Mouse (Mus musculus): ENCODE data around the gene Sgpp2. TPM values are rescaled to one million over a fixed set of nuclear protein-coding genes. Genes with fewer than 3 reads are reported as not detected.

Gene Sgpp2
- polyA plus RNA-seq (2016; fragmentation: Nextera tagmentation; extraction: Ambion mirVana), result 0.59 and 0.78 TPM in 2 replicates

DNA sequence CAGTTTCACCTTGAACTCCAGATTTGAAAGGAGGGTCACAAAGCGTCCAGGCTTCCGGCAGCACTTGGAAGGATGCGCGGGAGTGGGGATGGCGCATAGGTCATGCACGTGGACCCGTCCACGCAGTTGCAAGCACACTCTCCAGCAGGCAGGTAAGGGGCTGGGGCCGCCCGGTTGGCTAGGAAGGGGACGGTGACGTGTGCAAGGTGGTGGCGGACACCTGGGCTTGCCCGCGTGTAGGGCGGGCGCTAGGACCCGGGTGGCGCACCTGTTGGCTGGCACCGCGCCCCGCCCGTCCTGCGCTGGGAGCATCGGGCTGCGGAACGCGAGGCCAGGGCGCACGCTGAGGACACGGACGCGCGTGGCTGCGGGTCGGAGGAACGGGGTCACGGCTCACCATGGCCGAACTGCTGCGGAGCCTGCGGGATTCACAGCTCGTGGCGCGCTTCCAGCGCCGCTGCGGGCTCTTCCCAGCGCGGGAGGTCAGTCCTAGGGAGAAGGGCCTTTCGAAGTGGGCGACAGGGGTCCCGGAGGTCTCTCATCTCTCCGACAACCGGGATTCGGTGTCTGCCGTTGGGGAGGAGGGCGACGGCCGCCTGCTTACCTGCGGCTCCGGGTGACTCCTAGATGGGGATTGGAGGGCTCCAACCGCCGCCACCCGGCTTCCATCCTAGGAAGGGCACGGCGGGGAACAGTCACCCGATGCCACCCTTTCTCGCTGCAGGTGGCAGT lies at the start of gene Sgpp2:
Gene Sgpp2 (plus strand): TSS at position 325 of the 732 bp plus-strand sequence.
- Histone ChIP-seq H3K27me3 (ENCODE audit: low read depth, poor library complexity, severe bottlenecking) (peaks cover 76% of the 10 kb centered on the region), H3K4me1 (peaks cover 33% of the 10 kb centered on the region)
- WGBS, result under 1% methylated on average over 68 of the region's 68 CpGs

DNA sequence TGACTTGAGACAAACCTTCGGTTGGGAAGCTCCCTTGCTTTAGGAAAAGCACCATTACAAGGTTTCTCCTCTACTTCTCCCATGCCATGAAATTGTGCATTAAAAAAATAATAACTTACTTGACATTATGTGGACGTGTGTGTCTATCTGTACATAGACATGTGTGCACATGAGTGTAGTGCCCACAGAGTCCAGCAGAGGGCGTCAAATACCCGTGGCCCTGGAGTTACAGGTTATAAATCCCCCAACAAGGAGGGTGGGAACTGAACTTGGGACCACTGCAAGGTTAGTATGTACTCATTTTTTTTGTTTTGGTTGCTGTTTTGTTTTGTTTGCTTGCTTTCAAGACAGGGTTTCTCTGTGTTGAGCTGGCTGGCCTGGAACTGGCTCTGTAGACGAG lies 42.6 kb upstream of the Sgpp2 start:
- Histone ChIP-seq H3K9me3 (replicated peaks) (no peaks in the 10 kb centered on the region), H3K36me3 (no peaks in the 10 kb centered on the region), H3K4me1 (no peaks in the 10 kb centered on the region), H3K27me3 (ENCODE audit: low read depth, poor library complexity, severe bottlenecking) (no peaks in the 10 kb centered on the region), H3K4me3 (no peak overlapping the region), H3K27ac (no peak overlapping the region)
- no peak for DNase-seq (ENCODE audit: low spot score)
- 67% methylated on average over 5 of the region's 5 CpGs for whole genome bisulfite sequencing

More for the DNA sequence above, at the start of gene Sgpp2:
- Histone ChIP-seq H3K4me3 (peak within 1 kb of the TSS; percentile 71), H3K9me3 (replicated peaks) (no peaks in the 10 kb centered on the region), H3K36me3 (no peaks in the 10 kb centered on the region), H3K27ac (0 out of 2 replicates have a peak within 1 kb of the TSS, but pooled peaks have one; percentile 36)
- peak; percentile 53 for DNase-seq (ENCODE audit: low spot score)

DNA sequence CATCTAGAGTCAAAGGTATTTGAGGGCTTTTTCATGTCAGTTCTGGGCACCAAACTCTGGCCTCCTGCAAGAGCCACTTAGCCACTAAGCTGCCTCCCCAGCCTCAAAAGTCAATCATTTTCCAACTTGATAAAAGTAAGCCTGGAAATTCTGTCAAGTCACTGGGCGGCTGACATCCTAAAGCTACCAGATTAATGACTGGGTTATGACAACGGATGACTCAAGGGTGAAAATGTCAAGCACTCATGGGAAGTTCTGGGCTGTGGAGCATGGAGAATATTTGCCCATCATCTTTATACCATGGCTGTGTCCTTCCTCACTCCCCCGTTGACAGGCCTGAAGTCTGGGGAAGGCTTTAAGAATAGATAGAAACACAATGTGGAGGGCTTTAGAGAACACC lies 37.2 kb upstream of the Sgpp2 start:
- no peak for DNase-seq (ENCODE audit: low spot score)
- no peaks in the 10 kb centered on the region for H3K9me3 ChIP-seq (replicated peaks)
- H3K4me3 ChIP-seq, result no peak overlapping the region
- H3K27me3 ChIP-seq (ENCODE audit: low read depth, poor library complexity, severe bottlenecking), result no peaks in the 10 kb centered on the region
- H3K4me1 ChIP-seq, result no peaks in the 10 kb centered on the region
- H3K36me3 ChIP-seq, result no peaks in the 10 kb centered on the region
- 87% methylated on average over 3 of the region's 3 CpGs for WGBS
- H3K27ac ChIP-seq, result no peak overlapping the region

DNA sequence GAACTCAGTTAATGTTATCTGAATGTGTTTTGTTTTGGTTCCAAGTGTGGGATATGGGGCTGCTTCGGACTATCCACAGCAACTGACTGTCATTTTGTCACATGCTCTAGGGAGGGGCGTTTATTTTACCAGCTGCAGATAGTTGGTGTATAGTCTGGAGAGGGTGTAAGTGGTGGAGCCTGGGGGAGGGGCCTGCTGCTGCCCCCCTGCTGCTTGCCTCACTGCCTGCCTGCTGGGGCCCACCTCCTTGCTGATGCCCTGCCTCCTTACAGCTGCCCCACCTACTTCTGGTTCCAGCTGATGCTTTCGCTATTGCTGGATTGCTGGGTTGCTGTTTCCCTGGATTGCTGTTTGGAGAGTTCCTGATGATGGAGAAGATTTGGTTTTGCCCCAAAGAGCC lies 31.0 kb upstream of the Sgpp2 start:
- Histone ChIP-seq H3K27me3 (ENCODE audit: low read depth, poor library complexity, severe bottlenecking) (no peaks in the 10 kb centered on the region), H3K36me3 (no peaks in the 10 kb centered on the region), H3K4me3 (no peak overlapping the region), H3K4me1 (peaks cover 6% of the 10 kb centered on the region), H3K27ac (no peak overlapping the region), H3K9me3 (replicated peaks) (no peaks in the 10 kb centered on the region)
- WGBS, result 32% methylated on average over 3 of the region's 3 CpGs
- DNase-seq (ENCODE audit: low spot score), result no peak

DNA sequence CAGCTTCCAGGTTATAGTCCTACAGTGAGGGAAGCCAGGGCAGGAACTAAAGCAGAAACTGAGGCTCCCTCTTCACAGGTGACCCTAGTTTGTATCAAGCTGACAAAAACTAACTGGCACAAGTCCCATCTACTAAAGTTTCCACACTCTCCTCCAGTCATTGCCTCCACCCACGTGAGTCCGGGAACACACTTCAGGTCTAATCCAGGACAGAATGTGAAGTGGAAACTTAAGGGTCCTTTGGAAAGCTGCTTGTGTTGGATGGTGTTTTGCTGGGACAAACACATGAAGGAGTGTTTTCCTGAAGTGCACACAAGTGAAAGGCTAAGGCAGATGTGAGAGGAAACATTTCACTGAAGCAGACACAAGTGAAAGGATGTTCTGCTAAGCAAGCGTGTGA lies 17.7 kb upstream of the Sgpp2 start:
- Histone ChIP-seq H3K27ac (no peak overlapping the region), H3K9me3 (replicated peaks) (no peaks in the 10 kb centered on the region), H3K36me3 (no peaks in the 10 kb centered on the region), H3K27me3 (ENCODE audit: low read depth, poor library complexity, severe bottlenecking) (no peaks in the 10 kb centered on the region), H3K4me3 (no peak overlapping the region), H3K4me1 (no peaks in the 10 kb centered on the region)
- 90% methylated on average over 3 of the region's 3 CpGs for WGBS
- no peak for DNase-seq (ENCODE audit: low spot score)

DNA sequence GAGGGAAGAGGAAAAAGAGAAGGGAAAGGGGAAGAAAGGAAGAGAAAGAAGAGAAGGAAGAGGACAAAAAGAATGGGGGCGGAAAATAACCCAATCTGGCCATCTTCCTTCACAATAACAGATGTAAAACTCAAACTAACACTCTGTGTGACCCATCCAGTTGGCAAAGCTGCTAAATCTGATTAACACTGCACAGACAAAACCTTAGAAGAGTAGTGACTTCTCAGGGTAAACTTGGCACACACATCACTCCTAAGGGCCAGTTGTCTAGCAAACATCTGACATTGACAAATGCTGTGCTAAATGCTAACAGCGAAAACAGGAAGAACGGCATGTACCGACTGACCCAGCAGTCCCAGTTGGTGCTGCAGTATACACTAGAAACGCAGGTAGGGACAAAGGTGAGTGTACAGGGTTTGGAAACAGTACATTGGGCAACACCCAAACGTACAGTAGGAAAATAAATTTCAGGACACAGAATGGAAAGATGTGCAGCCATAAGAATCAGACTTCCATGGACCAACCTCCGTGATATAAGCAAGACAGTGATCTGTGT lies 10.4 kb upstream of the Sgpp2 start:
- Histone ChIP-seq H3K4me1 (no peaks in the 10 kb centered on the region), H3K27ac (no peak overlapping the region), H3K27me3 (ENCODE audit: low read depth, poor library complexity, severe bottlenecking) (peaks cover 5% of the 10 kb centered on the region; the same call in 1 of the 2 replicates), H3K9me3 (replicated peaks) (no peaks in the 10 kb centered on the region), H3K36me3 (no peaks in the 10 kb centered on the region), H3K4me3 (no peak overlapping the region)
- no peak for DNase-seq (ENCODE audit: low spot score)
- 76% methylated on average over 7 of the region's 7 CpGs for WGBS

DNA sequence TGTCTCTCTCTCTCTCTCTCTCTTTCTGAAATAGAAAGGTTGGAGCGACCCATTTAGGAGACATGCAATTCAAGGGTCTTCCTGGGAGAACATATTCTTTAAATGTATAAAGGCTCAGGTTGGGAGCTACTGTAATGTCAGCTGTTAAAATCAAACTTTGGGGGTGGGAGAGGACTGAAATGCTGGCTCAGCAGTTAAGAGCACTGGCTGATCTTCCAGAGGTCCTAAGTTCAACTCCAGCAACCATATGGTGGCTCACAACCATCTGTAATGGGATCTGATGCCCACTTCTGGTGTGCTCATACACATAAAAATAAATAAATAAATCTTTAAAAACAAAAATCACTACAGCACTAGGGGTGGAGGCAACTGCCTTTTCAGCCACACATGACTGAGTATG lies 1.5 kb upstream of the Sgpp2 start:
- peaks cover 79% of the 10 kb centered on the region for H3K27me3 ChIP-seq (ENCODE audit: low read depth, poor library complexity, severe bottlenecking)
- no peak overlapping the region for H3K4me3 ChIP-seq
- WGBS, result 85% methylated on average over 1 of the region's 1 CpGs
- no peaks in the 10 kb centered on the region for H3K9me3 ChIP-seq (replicated peaks)
- H3K36me3 ChIP-seq, result no peaks in the 10 kb centered on the region
- no peak for DNase-seq (ENCODE audit: low spot score)
- no peak overlapping the region for H3K27ac ChIP-seq
- peaks cover 33% of the 10 kb centered on the region for H3K4me1 ChIP-seq

DNA sequence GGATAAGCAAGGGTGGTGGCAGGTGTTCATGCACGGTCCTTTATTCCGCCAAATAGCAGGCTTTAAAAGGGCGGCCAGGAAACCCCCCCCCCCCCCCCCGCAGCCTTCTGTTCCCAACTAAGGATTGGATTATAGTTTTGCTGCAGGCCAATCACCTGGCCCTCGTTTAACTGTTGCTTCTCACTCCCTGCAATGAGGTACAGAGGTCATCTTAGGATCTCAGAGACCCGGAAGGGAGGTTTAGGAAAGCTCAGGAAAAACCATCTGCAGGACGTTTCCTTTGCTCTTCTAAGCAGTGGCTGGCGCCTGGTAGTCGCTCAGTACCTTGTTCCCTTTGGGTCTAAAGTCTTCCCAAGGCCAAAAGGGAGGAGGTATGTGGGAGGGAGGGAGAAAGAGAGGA lies 865 bp upstream of the Sgpp2 start:
- 3% methylated on average over 9 of the region's 9 CpGs for WGBS

DNA sequence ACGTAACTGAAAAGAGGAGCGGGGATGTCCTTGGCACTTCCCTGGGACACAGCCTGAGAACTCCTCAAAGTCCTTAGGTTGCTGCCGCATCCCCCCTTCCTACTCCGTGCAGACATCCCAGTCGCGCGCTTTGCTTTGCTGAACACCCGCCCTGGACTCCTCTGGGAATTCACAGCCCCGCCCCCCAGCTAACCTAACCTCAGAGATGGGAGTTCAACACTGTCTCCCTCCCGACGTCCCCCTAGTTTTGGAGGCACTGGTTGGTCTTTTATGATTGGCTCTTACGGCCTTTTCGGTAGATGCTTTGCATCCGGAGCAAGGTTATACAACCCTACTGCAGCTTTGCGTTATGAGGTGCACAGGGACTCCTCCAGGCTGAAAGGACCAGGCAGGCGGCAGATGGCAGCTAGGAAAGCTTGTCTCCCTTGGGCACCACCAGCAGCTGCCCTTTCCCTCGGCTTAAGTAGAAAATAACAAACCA lies 756 bp downstream of the Sgpp2 start:
- peak; percentile 55 for DNase-seq (ENCODE audit: low spot score)
- no peaks in the 10 kb centered on the region for H3K36me3 ChIP-seq
- WGBS, result 0% methylated on average over 17 of the region's 17 CpGs
- peaks cover 71% of the 10 kb centered on the region for H3K27me3 ChIP-seq (ENCODE audit: low read depth, poor library complexity, severe bottlenecking)
- H3K4me1 ChIP-seq, result peaks cover 33% of the 10 kb centered on the region
- no peaks in the 10 kb centered on the region for H3K9me3 ChIP-seq (replicated peaks)
- peak overlapping the region; percentile 71 for H3K4me3 ChIP-seq
- H3K27ac ChIP-seq, result no peak overlapping the region

More for the DNA sequence above, 865 bp upstream of the Sgpp2 start:
- no peak overlapping the region for H3K27ac ChIP-seq
- H3K4me1 ChIP-seq, result peaks cover 33% of the 10 kb centered on the region
- peak; percentile 45 for DNase-seq (ENCODE audit: low spot score)
- no peaks in the 10 kb centered on the region for H3K9me3 ChIP-seq (replicated peaks)
- H3K36me3 ChIP-seq, result no peaks in the 10 kb centered on the region
- H3K4me3 ChIP-seq, result no peak overlapping the region
- peaks cover 79% of the 10 kb centered on the region for H3K27me3 ChIP-seq (ENCODE audit: low read depth, poor library complexity, severe bottlenecking)

DNA sequence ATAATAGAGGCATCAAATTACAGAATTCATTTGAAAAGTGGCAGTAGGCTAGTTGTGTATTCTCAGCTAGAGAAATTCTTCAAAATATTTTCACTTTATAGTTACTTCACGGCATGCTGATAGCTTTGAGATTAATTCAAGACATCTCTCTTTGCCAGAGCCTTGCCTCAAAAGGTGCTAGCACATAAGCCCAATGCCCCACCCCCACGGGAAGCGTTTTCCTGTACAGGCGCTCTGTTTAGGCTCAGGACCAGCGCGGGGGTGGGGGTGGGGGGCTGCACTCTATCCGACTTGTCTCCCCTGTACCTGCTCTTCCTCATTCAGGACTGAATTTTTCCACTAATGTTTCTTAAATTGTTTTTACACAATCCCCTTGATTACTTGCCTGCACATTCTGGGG lies 1.3 kb downstream of the Sgpp2 start:
- WGBS, result 0% methylated on average over 7 of the region's 7 CpGs
- no peaks in the 10 kb centered on the region for H3K36me3 ChIP-seq
- H3K27me3 ChIP-seq (ENCODE audit: low read depth, poor library complexity, severe bottlenecking), result peaks cover 68% of the 10 kb centered on the region
- H3K27ac ChIP-seq, result no peak overlapping the region
- H3K9me3 ChIP-seq (replicated peaks), result no peaks in the 10 kb centered on the region
- peaks cover 33% of the 10 kb centered on the region for H3K4me1 ChIP-seq
- peak overlapping the region; percentile 71; the same call in 1 of the 2 replicates for H3K4me3 ChIP-seq
- DNase-seq (ENCODE audit: low spot score), result peak; percentile 38

DNA sequence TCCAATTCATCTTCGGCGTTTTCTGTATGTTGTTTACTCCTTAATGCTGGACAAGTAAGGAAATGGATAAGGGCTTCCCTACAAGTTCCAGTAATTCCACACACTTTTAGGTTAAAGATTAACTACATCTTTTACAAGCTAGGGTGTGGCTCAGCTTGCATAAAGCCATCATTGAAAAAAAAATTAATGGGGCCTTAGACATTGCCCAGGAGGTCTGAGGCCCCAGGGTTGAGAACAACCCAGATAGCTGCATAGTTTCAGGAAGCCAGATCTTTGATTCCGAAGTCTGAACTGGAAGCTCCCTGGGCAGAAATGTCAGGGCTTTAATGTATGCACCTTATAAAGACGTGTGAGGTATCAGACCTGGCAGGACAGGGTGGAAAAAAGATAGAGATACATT lies 2.8 kb downstream of the Sgpp2 start:
- WGBS, result 72% methylated on average over 4 of the region's 4 CpGs
- Histone ChIP-seq H3K4me3 (no peak overlapping the region), H3K4me1 (peaks cover 33% of the 10 kb centered on the region), H3K9me3 (replicated peaks) (no peaks in the 10 kb centered on the region), H3K27me3 (ENCODE audit: low read depth, poor library complexity, severe bottlenecking) (peaks cover 54% of the 10 kb centered on the region), H3K36me3 (no peaks in the 10 kb centered on the region), H3K27ac (no peak overlapping the region)
- DNase-seq (ENCODE audit: low spot score), result no peak

DNA sequence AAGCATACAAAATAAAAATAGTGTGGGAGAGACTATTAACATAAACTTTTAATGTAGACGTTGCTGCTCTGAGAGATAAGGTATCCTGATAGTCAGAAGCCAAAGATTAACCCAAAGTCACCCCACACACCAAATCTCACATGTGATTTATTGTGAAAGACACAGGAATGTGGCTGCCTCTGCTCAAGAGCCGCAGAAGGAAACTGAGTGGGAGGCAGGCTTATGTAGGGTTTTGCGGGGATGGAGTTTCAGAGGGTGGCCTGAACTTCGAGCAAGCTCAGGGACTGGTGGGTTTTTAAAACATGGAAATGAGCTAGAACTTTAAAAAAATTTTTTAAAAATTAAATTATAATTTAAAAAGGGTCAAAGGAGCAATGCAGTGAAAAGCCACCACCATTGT lies 3.8 kb downstream of the Sgpp2 start:
- Histone ChIP-seq H3K4me1 (peaks cover 31% of the 10 kb centered on the region), H3K36me3 (no peaks in the 10 kb centered on the region), H3K9me3 (replicated peaks) (no peaks in the 10 kb centered on the region), H3K27me3 (ENCODE audit: low read depth, poor library complexity, severe bottlenecking) (peaks cover 46% of the 10 kb centered on the region), H3K4me3 (no peak overlapping the region), H3K27ac (no peak overlapping the region)
- 77% methylated on average over 4 of the region's 4 CpGs for WGBS
- DNase-seq (ENCODE audit: low spot score), result no peak

DNA sequence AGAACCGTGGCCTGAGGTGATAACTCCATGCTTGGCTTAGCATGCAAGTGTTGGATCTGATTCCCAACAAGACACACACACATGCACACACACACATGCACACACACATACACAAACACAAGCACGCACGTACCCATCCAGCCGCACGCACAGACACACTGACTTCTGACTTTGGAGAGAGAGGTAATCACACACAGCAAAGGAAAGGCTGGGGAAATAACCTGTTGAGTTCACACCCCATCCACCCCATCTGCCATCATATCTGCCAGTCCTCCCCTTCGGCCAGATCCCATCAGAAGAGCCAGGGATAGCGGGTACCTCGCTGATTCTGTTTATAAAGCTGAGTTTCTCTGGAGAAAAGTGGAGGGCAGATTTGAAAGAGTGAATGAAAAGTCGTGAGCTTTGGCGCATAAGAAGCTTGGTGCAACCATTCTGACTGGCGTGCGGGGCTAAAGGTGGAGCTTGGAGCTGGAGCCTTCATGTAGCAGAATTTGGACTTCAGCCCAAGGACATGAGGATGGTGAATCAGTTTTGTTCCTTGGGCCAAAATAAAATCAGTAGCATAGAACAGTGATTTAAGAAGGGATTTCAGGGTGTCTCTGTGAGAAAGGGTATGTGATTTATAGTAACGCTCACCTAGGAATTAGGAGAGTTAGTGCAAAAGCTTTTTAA lies 8.1 kb downstream of the Sgpp2 start:
- H3K27me3 ChIP-seq (ENCODE audit: low read depth, poor library complexity, severe bottlenecking), result peaks cover 7% of the 10 kb centered on the region; the same call in 1 of the 2 replicates
- no peak for DNase-seq (ENCODE audit: low spot score)
- no peak overlapping the region for H3K27ac ChIP-seq
- no peaks in the 10 kb centered on the region for H3K36me3 ChIP-seq
- H3K4me3 ChIP-seq, result no peak overlapping the region
- H3K9me3 ChIP-seq (replicated peaks), result no peaks in the 10 kb centered on the region
- WGBS, result 90% methylated on average over 13 of the region's 13 CpGs
- H3K4me1 ChIP-seq, result no peaks in the 10 kb centered on the region

Data from limb, embryonic 10.5 days (tissue).